Mouse (Mus musculus): ENCODE results near the gene Calm3. TPM values are rescaled to one million over a fixed set of nuclear protein-coding genes. Genes with fewer than 3 reads are reported as not detected.

The Calm3 gene
- polyA plus RNA-seq, 1 experiment from 2014 or later, result 337 TPM

- WGBS, result under 1% methylated on average over 30 of the region's 30 CpGs
- DNase-seq (ENCODE audit: low spot score), result peak; percentile 96
- H3K27ac ChIP-seq (ENCODE audit: low read depth, low read length), result peak within 1 kb of the TSS; percentile 31; the same call in 1 of the 2 replicates
- peaks cover 22% of the 10 kb centered on the region for H3K27me3 ChIP-seq (ENCODE audit: control insufficient read depth, insufficient read depth, low read length)
- no peaks in the 10 kb centered on the region for H3K36me3 ChIP-seq (ENCODE audit: control insufficient read depth, insufficient read depth, low read length)
- H3K9ac ChIP-seq (ENCODE audit: low read depth, low read length), result no peak within 1 kb of the TSS; the same call in 1 of the 2 replicates
- H3K4me2 ChIP-seq (replicated peaks; ENCODE audit: low read depth, low read length), result peak within 1 kb of the TSS; percentile 40
- peak; percentile 81 for ATAC-seq (ENCODE audit: low FRiP score)
- H3K9me3 ChIP-seq (ENCODE audit: control insufficient read depth, low read length), result no peaks in the 10 kb centered on the region
- peaks cover 18% of the 10 kb centered on the region for H3K4me1 ChIP-seq (replicated peaks; ENCODE audit: control insufficient read depth, insufficient read depth, low read length)
- peak within 1 kb of the TSS; percentile 14 for H3K4me3 ChIP-seq (ENCODE audit: low read depth, low read length)
These were observed 32.1 kb downstream of the Calm3 start, which contains the start of gene Gng8 for GRCm38 (mm10) chr7:16891641-16892351. Gene Gng8, plus strand, starts transcription at chr7:16891786.

GRCm38 (mm10) chr7:16890944-16891343 lies 33.0 kb downstream of the Calm3 start:
- 2% methylated on average over 23 of the region's 23 CpGs for WGBS
- Histone ChIP-seq H3K9me3 (ENCODE audit: control insufficient read depth, low read length) (peaks cover 3% of the 10 kb centered on the region; the same call in 1 of the 2 replicates), H3K36me3 (ENCODE audit: control insufficient read depth, insufficient read depth, low read length) (no peaks in the 10 kb centered on the region), H3K4me3 (ENCODE audit: low read depth, low read length) (peak overlapping the region; percentile 14; the same call in 1 of the 2 replicates), H3K4me1 (replicated peaks; ENCODE audit: control insufficient read depth, insufficient read depth, low read length) (peaks cover 18% of the 10 kb centered on the region), H3K27me3 (ENCODE audit: control insufficient read depth, insufficient read depth, low read length) (peaks cover 29% of the 10 kb centered on the region), H3K9ac (ENCODE audit: low read depth, low read length) (no peak overlapping the region; the same call in 1 of the 2 replicates), H3K27ac (ENCODE audit: low read depth, low read length) (0 out of 2 replicates have a peak overlapping the region, but pooled peaks have one; percentile 31), H3K4me2 (replicated peaks; ENCODE audit: low read depth, low read length) (peak overlapping the region; percentile 40)
- DNase-seq (ENCODE audit: low spot score) (peak; percentile 74), ATAC-seq (ENCODE audit: low FRiP score) (no peak)

GRCm38 (mm10) chr7:16890536-16890935 lies 33.4 kb downstream of the Calm3 start:
- Histone ChIP-seq H3K4me3 (ENCODE audit: low read depth, low read length) (peak overlapping the region; percentile 14; the same call in 1 of the 2 replicates), H3K4me2 (replicated peaks; ENCODE audit: low read depth, low read length) (no peak overlapping the region), H3K36me3 (ENCODE audit: control insufficient read depth, insufficient read depth, low read length) (peaks cover under 1% of the 10 kb centered on the region; the same call in 1 of the 2 replicates), H3K9me3 (ENCODE audit: control insufficient read depth, low read length) (peaks cover 6% of the 10 kb centered on the region; the same call in 1 of the 2 replicates), H3K4me1 (replicated peaks; ENCODE audit: control insufficient read depth, insufficient read depth, low read length) (peaks cover 18% of the 10 kb centered on the region), H3K9ac (ENCODE audit: low read depth, low read length) (no peak overlapping the region; the same call in 1 of the 2 replicates), H3K27me3 (ENCODE audit: control insufficient read depth, insufficient read depth, low read length) (peaks cover 33% of the 10 kb centered on the region), H3K27ac (ENCODE audit: low read depth, low read length) (0 out of 2 replicates have a peak overlapping the region, but pooled peaks have one; percentile 31)
- ATAC-seq (ENCODE audit: low FRiP score), result no peak
- DNase-seq (ENCODE audit: low spot score), result no peak
- WGBS, result 37% methylated on average over 6 of the region's 6 CpGs

GRCm38 (mm10) chr7:16885905-16886304 lies 38.0 kb downstream of the Calm3 start:
- Histone ChIP-seq H3K27ac (ENCODE audit: low read depth, low read length) (no peak overlapping the region), H3K27me3 (ENCODE audit: control insufficient read depth, insufficient read depth, low read length) (peaks cover 41% of the 10 kb centered on the region), H3K9ac (ENCODE audit: low read depth, low read length) (no peak overlapping the region), H3K4me1 (replicated peaks; ENCODE audit: control insufficient read depth, insufficient read depth, low read length) (peaks cover 3% of the 10 kb centered on the region; the same call in 1 of the 2 replicates), H3K9me3 (ENCODE audit: control insufficient read depth, low read length) (peaks cover 6% of the 10 kb centered on the region; the same call in 1 of the 2 replicates), H3K36me3 (ENCODE audit: control insufficient read depth, insufficient read depth, low read length) (peaks cover 7% of the 10 kb centered on the region; the same call in 1 of the 2 replicates), H3K4me3 (ENCODE audit: low read depth, low read length) (peak overlapping the region; percentile 6; the same call in 1 of the 2 replicates), H3K4me2 (replicated peaks; ENCODE audit: low read depth, low read length) (no peak overlapping the region)
- ATAC-seq (ENCODE audit: low FRiP score), result no peak
- no peak for DNase-seq (ENCODE audit: low spot score)
- 44% methylated on average over 58 of the region's 59 CpGs for WGBS

- ATAC-seq (ENCODE audit: low FRiP score), result no peak
- peaks cover 6% of the 10 kb centered on the region; the same call in 1 of the 2 replicates for H3K9me3 ChIP-seq (ENCODE audit: control insufficient read depth, low read length)
- peak overlapping the region; percentile 21; the same call in 1 of the 2 replicates for H3K4me3 ChIP-seq (ENCODE audit: low read depth, low read length)
- peak overlapping the region; percentile 28 for H3K4me2 ChIP-seq (replicated peaks; ENCODE audit: low read depth, low read length)
- H3K4me1 ChIP-seq (replicated peaks; ENCODE audit: control insufficient read depth, insufficient read depth, low read length), result peaks cover 3% of the 10 kb centered on the region; the same call in 1 of the 2 replicates
- DNase-seq (ENCODE audit: low spot score), result peak; percentile 46
- H3K27ac ChIP-seq (ENCODE audit: low read depth, low read length), result no peak overlapping the region; the same call in 1 of the 2 replicates
- H3K9ac ChIP-seq (ENCODE audit: low read depth, low read length), result no peak overlapping the region
- 14% methylated on average over 56 of the region's 95 CpGs for WGBS
- peaks cover 7% of the 10 kb centered on the region; the same call in 1 of the 2 replicates for H3K36me3 ChIP-seq (ENCODE audit: control insufficient read depth, insufficient read depth, low read length)
- peaks cover 38% of the 10 kb centered on the region for H3K27me3 ChIP-seq (ENCODE audit: control insufficient read depth, insufficient read depth, low read length)
These were observed 38.6 kb downstream of the Calm3 start for GRCm38 (mm10) chr7:16885271-16885776.

GRCm38 (mm10) chr7:16884334-16884733 lies 39.6 kb downstream of the Calm3 start:
- Histone ChIP-seq H3K36me3 (ENCODE audit: control insufficient read depth, insufficient read depth, low read length) (peaks cover 7% of the 10 kb centered on the region; the same call in 1 of the 2 replicates), H3K9ac (ENCODE audit: low read depth, low read length) (no peak overlapping the region), H3K9me3 (ENCODE audit: control insufficient read depth, low read length) (peaks cover 6% of the 10 kb centered on the region; the same call in 1 of the 2 replicates), H3K4me2 (replicated peaks; ENCODE audit: low read depth, low read length) (no peak overlapping the region), H3K27ac (ENCODE audit: low read depth, low read length) (no peak overlapping the region), H3K4me3 (ENCODE audit: low read depth, low read length) (no peak overlapping the region), H3K27me3 (ENCODE audit: control insufficient read depth, insufficient read depth, low read length) (peaks cover 37% of the 10 kb centered on the region), H3K4me1 (replicated peaks; ENCODE audit: control insufficient read depth, insufficient read depth, low read length) (peaks cover 3% of the 10 kb centered on the region; the same call in 1 of the 2 replicates)
- ATAC-seq (ENCODE audit: low FRiP score) (no peak), DNase-seq (ENCODE audit: low spot score) (no peak)
- 42% methylated on average over 4 of the region's 4 CpGs for WGBS

GRCm38 (mm10) chr7:16883162-16883561 lies 40.8 kb downstream of the Calm3 start:
- peaks cover 6% of the 10 kb centered on the region; the same call in 1 of the 2 replicates for H3K9me3 ChIP-seq (ENCODE audit: control insufficient read depth, low read length)
- no peak overlapping the region for H3K27ac ChIP-seq (ENCODE audit: low read depth, low read length)
- H3K4me2 ChIP-seq (replicated peaks; ENCODE audit: low read depth, low read length), result no peak overlapping the region
- peaks cover 3% of the 10 kb centered on the region; the same call in 1 of the 2 replicates for H3K4me1 ChIP-seq (replicated peaks; ENCODE audit: control insufficient read depth, insufficient read depth, low read length)
- H3K4me3 ChIP-seq (ENCODE audit: low read depth, low read length), result no peak overlapping the region
- ATAC-seq (ENCODE audit: low FRiP score) (no peak), DNase-seq (ENCODE audit: low spot score) (no peak)
- no peak overlapping the region for H3K9ac ChIP-seq (ENCODE audit: low read depth, low read length)
- WGBS, result 91% methylated on average over 6 of the region's 6 CpGs
- peaks cover 37% of the 10 kb centered on the region for H3K27me3 ChIP-seq (ENCODE audit: control insufficient read depth, insufficient read depth, low read length)
- H3K36me3 ChIP-seq (ENCODE audit: control insufficient read depth, insufficient read depth, low read length), result peaks cover 7% of the 10 kb centered on the region; the same call in 1 of the 2 replicates

- Histone ChIP-seq H3K27ac (ENCODE audit: low read depth, low read length) (peak overlapping the region; percentile 88), H3K27me3 (ENCODE audit: control insufficient read depth, insufficient read depth, low read length) (peaks cover 23% of the 10 kb centered on the region), H3K9ac (ENCODE audit: low read depth, low read length) (no peak overlapping the region), H3K9me3 (ENCODE audit: control insufficient read depth, low read length) (no peaks in the 10 kb centered on the region; the same call in 1 of the 2 replicates), H3K4me3 (ENCODE audit: low read depth, low read length) (no peak overlapping the region; the same call in 1 of the 2 replicates), H3K36me3 (ENCODE audit: control insufficient read depth, insufficient read depth, low read length) (peaks cover 7% of the 10 kb centered on the region; the same call in 1 of the 2 replicates), H3K4me2 (replicated peaks; ENCODE audit: low read depth, low read length) (no peak overlapping the region), H3K4me1 (replicated peaks; ENCODE audit: control insufficient read depth, insufficient read depth, low read length) (peaks cover 9% of the 10 kb centered on the region)
- 11% methylated on average over 5 of the region's 5 CpGs for WGBS
- ATAC-seq (ENCODE audit: low FRiP score) (0 out of 2 replicates have a peak, but pooled peaks have one; percentile 12), DNase-seq (ENCODE audit: low spot score) (no peak)
These were observed 43.3 kb downstream of the Calm3 start for GRCm38 (mm10) chr7:16880615-16881014.
